Mouse (Mus musculus) liver, embryonic 14.5 days (tissue): ENCODE results near the gene Apba3. TPM values are rescaled to one million over a fixed set of nuclear protein-coding genes. Genes with fewer than 3 reads are reported as not detected.

Experiments used
- ATAC-seq: fragments of 200-750 bp; cut with Nextera tagmentation; 2 replicates; pipeline ENCODE4 v1.8.0; 2017; ENCODE audit warnings: moderate number of reproducible peaks, mild to moderate bottlenecking, moderate library complexity; ENCODE audit not compliant: insufficient read depth
- DNase-seq, 3 experiments: peaks; one replicate each; pipeline ENCODE4 v3.0.0-alpha.2; 2012 to 2013; ENCODE audit warnings: low read depth in 3 of 3, low spot score in 3 of 3
- H3K27ac ChIP-seq: fragments of 300-500 bp; sonication (generic); 2 replicates; pipeline ENCODE4 v1.5.1; 2014; ENCODE audit warnings: moderate library complexity, mild to moderate bottlenecking, control low read depth, inconsistent platforms
- H3K27me3 ChIP-seq: fragments of 300-500 bp; sonication (generic); 2 replicates; pipeline ENCODE4 v1.6.1; 2014; ENCODE audit warnings: mild to moderate bottlenecking, low read length, moderate library complexity; ENCODE audit not compliant: control insufficient read depth, insufficient read depth
- H3K36me3 ChIP-seq: fragments of 300-500 bp; sonication (generic); replicated peaks from 2 replicates; pipeline ENCODE4 v1.6.1; 2014; ENCODE audit warnings: low read depth; ENCODE audit not compliant: control insufficient read depth, insufficient read depth
- H3K4me1 ChIP-seq, 2 experiments: fragments of 200-500 bp in 1 of 2; fragments of 300-500 bp in 1 of 2; sonication (generic) in 1 of 2; replicated peaks; 2 replicates each; pipeline ENCODE4 v1.6.1; 2012 to 2014; ENCODE audit warnings: antibody characterized with exemption in 1 of 2, inconsistent platforms in 1 of 2, low read length in 1 of 2; ENCODE audit not compliant: control insufficient read depth in 2 of 2, insufficient read depth in 2 of 2
- H3K4me2 ChIP-seq: fragments of 300-500 bp; sonication (generic); 2 replicates; pipeline ENCODE4 v1.6.1; 2014; ENCODE audit warnings: low read depth, mild to moderate bottlenecking, control low read depth, moderate library complexity
- H3K4me3 ChIP-seq, 2 experiments: fragments of 200-500 bp in 1 of 2; fragments of 300-500 bp in 1 of 2; sonication (generic) in 1 of 2; 2 replicates each; pipeline ENCODE4 v1.5.1; 2012 to 2014; ENCODE audit warnings: low read depth in 2 of 2, low read length in 2 of 2, mild to moderate bottlenecking in 2 of 2, control low read depth in 1 of 2, inconsistent platforms in 1 of 2, moderate library complexity in 1 of 2; ENCODE audit not compliant: insufficient read depth in 1 of 2
- H3K9ac ChIP-seq: fragments of 300-500 bp; sonication (generic); replicated peaks from 2 replicates; pipeline ENCODE4 v1.6.1; 2014; ENCODE audit warnings: mild to moderate bottlenecking, control low read depth, moderate library complexity
- H3K9me3 ChIP-seq: fragments of 300-500 bp; sonication (generic); 2 replicates; pipeline ENCODE4 v1.6.1; 2016; ENCODE audit warnings: low read length, mixed read lengths; ENCODE audit not compliant: control insufficient read depth
- CTCF ChIP-seq: IDR thresholded peaks from 2 replicates; pipeline ENCODE4 v1.5.1; 2016; ENCODE audit warnings: antibody characterized with exemption, low read depth, control low read depth
- EP300 ChIP-seq: IDR thresholded peaks from 2 replicates; pipeline ENCODE4 v1.6.1; 2016; ENCODE audit warnings: antibody characterized with exemption, low read depth
- WGBS: fragments of 180-500 bp; shearing (Covaris S2); extraction: QIAGEN DNeasy Blood & Tissue Kit; methylation state at CpG from one replicate; pipeline ENCODE4 v1.1.7; 2014; ENCODE audit not compliant: insufficient replicate concordance; 5-methylcytosine and 5-hydroxymethylcytosine counted together
- polyA plus RNA-seq, 2 experiments: library from polyadenylated mRNA; depleted of rRNA in 1 of 2; stranded (reverse) in 1 of 2; unstranded in 1 of 2; fragments of >200 nt; fragmentation: Nextera tagmentation in 1 of 2; extraction: Ambion mirVana in 1 of 2; gene quantifications; 2 replicates each; pipeline versions ENCODE4 v1.2.1 to v1.2.3; 2012 to 2014

Apba3 gene
- polyA plus RNA-seq, 2 experiments = 14.3 to 15.7 TPM

DNA sequence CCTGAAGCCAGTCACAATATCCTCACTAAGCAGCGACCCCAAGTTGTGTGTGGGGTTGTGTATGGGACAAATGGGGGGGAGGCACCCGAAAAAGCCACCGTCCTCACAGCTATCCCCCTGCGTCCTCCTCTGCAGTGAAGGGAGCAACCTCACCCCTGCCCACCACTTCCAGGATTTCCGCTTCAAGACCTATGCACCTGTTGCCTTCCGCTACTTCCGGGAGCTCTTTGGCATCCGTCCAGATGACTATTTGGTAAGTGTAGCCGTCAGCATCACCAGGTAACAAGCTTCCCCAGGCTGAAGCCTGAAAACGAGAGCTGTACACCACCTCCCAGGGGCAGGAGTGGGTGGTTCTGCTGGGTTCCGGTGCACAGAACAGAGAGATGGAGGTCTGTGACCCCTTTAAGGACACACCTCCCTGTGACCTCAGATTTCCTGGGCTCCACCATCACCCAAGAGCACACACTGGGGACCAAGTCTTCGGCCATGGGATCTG is 39.5 kb downstream of the Apba3 start:
- H3K9me3 ChIP-seq = no peaks in the 10 kb centered on the region
- H3K27ac ChIP-seq = no peak overlapping the region
- no peak overlapping the region for H3K9ac ChIP-seq
- peaks cover 19 to 24% of the 10 kb centered on the region in 2 experiments for H3K4me1 ChIP-seq
- no peak overlapping the region for H3K4me3 ChIP-seq
- DNase-seq (no peak), ATAC-seq (no peak)
- H3K27me3 ChIP-seq = no peaks in the 10 kb centered on the region
- TF ChIP-seq CTCF (no peak), EP300 (no peak)
- H3K4me2 ChIP-seq = no peak overlapping the region
- WGBS = 85% methylated on average over 12 of the region's 12 CpGs
- H3K36me3 ChIP-seq = peaks cover 10% of the 10 kb centered on the region

DNA sequence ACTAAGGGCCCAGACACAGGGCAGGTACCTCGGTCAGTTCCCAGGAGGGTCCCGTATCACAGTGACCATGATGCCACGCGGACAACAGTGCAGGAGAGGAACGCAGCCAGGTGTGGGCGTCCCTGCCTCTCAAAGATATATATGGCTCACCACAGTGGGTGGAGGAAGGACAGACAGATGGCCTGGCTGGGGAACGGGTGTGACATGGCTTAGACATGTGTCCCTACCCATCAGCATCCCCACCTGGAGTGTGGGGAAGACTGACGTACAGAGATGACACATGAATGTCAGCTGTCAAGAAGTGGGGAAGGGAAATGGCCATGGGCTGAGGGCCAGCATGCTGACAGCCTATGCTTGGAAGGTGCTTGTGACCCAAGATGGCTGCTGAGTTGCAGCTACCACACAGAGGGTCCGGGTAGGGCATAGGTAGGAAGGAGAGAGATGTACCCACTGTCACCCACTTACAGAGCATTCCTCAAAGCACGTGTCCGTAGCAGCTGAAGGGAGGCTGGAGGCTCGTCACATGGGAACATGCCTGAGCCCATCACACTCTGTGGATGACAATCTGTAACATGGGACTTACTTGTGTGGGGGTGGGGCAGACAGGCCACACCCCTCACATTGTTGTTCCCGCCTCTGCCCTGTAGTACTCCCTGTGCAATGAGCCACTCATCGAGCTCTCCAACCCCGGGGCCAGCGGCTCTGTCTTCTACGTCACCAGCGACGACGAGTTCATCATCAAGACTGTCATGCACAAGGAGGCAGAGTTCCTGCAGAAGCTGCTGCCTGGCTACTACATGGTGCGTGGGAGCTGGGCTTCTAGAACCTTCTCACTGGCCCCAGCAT is 40.3 kb downstream of the Apba3 start:
- Histone ChIP-seq H3K9ac (no peak overlapping the region), H3K36me3 (peaks cover 13% of the 10 kb centered on the region), H3K4me2 (no peak overlapping the region), H3K27ac (no peak overlapping the region), H3K4me1 (peaks cover 18 to 21% of the 10 kb centered on the region in 2 experiments), H3K27me3 (no peaks in the 10 kb centered on the region), H3K9me3 (no peaks in the 10 kb centered on the region), H3K4me3 (no peak overlapping the region)
- WGBS = 80% methylated on average over 21 of the region's 21 CpGs
- ATAC-seq (no peak), DNase-seq (no peak)
- TF ChIP-seq EP300 (no peak), CTCF (no peak)

DNA sequence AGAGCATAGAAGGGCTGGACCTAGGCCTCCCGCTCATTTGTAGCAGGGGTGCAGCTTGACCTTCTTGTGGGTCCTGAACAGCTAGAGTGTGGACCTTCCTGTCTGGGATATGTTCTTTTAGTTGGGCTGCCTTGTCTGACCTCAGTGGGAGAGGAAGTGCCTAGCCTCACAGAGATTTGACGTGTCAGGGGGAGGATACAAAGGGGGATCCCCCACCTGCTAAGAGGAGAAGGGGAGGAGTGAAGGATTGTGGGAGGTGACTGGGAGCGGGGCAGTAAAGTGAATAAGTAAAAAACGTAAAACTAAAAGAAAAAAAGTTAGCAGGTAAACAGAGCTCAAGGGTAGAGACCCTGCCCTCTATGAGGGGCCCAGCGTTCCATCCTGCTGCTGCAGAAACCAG is 42.8 kb downstream of the Apba3 start:
- Histone ChIP-seq H3K9ac (no peak overlapping the region), H3K36me3 (peaks cover 19% of the 10 kb centered on the region), H3K27ac (no peak overlapping the region), H3K9me3 (no peaks in the 10 kb centered on the region), H3K4me3 (no peak overlapping the region), H3K4me2 (no peak overlapping the region), H3K27me3 (no peaks in the 10 kb centered on the region), H3K4me1 (no peaks in the 10 kb centered on the region)
- 81% methylated on average over 5 of the region's 5 CpGs for WGBS
- no peak for DNase-seq
- TF ChIP-seq EP300 (no peak), CTCF (no peak)
- ATAC-seq = no peak

DNA sequence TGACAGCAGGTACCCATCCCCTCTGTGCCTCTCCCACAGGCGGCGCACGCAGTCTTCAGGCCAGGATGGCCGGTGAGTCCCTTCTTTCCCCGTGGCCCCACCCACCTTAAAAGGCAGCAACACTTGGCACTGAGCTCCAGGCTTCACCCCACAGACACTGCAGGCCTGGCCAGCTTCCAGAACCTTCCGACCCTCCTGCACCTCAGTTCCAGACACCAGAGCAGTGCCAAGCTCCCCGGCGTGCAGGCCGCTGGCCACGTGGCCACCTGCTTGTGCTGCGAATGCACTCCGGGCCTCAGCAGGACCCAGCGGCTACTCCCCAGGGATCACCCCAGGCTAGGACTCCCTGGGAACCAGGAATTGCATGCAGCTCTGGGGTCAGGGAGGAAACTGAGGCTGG is 46.8 kb downstream of the Apba3 start:
- no peaks in the 10 kb centered on the region for H3K27me3 ChIP-seq
- no peaks in the 10 kb centered on the region for H3K9me3 ChIP-seq
- no peak overlapping the region for H3K4me2 ChIP-seq
- no peak overlapping the region for H3K27ac ChIP-seq
- H3K9ac ChIP-seq = no peak overlapping the region
- ATAC-seq (no peak), DNase-seq (no peak)
- H3K4me1 ChIP-seq = peaks cover 1 to 4% of the 10 kb centered on the region in 2 experiments; a peak in 2 of 4 replicates
- 83% methylated on average over 13 of the region's 13 CpGs for WGBS
- no peak overlapping the region for H3K4me3 ChIP-seq
- TF ChIP-seq CTCF (no peak), EP300 (no peak)
- H3K36me3 ChIP-seq = peaks cover 13% of the 10 kb centered on the region

DNA sequence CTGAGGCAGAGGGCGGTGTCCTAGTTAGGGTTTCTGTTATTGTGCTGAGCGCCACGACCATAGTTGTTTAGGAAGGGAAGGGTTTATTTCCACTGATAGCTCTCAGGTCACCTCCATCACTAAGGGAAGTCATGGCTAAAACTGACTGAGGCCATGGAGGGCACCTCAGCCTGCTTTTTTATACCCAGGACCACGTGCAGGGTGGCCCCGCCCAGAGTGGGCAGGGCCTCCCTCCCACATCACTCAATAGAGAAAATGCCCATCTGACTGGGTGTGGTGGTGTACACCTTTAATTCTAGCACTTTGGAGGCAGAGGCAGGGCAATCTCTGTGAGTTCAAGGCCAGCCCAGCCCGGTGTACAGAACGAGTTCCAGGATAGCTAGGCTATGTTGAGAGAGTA is 47.4 kb downstream of the Apba3 start:
- Histone ChIP-seq H3K27ac (no peak overlapping the region), H3K9ac (no peak overlapping the region), H3K9me3 (no peaks in the 10 kb centered on the region), H3K36me3 (peaks cover 13% of the 10 kb centered on the region), H3K4me3 (no peak overlapping the region), H3K4me1 (peaks cover 1 to 5% of the 10 kb centered on the region in 2 experiments; a peak in 3 of 4 replicates), H3K27me3 (no peaks in the 10 kb centered on the region), H3K4me2 (no peak overlapping the region)
- WGBS = 72% methylated on average over 7 of the region's 7 CpGs
- no peak for DNase-seq
- TF ChIP-seq EP300 (no peak), CTCF (no peak)
- no peak for ATAC-seq
